Mouse (Mus musculus): Measurements from ENCODE around the gene Irf1.
A peak's percentile ranks its signal among the peaks of the same experiment; 100 is the strongest.
"Not testable (repeated sequence)": the region's sequence is repeated elsewhere in the genome, so short reads cannot be mapped to it uniquely, and the experiment has no call there.

Gene Irf1

GRCm38 (mm10) chr11:53769760-53770124 lies at the start of gene Irf1:
Gene Irf1 (plus strand): TSS chr11:53770014.
- DNase-seq (ENCODE audit: low spot score in 2 of 2) = peak; percentile 96 to 97

- no peak for DNase-seq (ENCODE audit: low spot score in 2 of 2)
Measured at GRCm38 (mm10) chr11:53720715-53721114, 49.1 kb upstream of the Irf1 start, which contains the start of gene Il5. Gene Il5 (plus strand): TSS chr11:53720794.

GRCm38 (mm10) chr11:53731457-53731856 lies 38.4 kb upstream of the Irf1 start:
- no peak for DNase-seq (ENCODE audit: low spot score in 2 of 2)

- DNase-seq (ENCODE audit: low spot score in 2 of 2) = no peak
Measured at GRCm38 (mm10) chr11:53732244-53732643, 37.6 kb upstream of the Irf1 start.

- no peak for DNase-seq (ENCODE audit: low spot score in 2 of 2)
Measured at GRCm38 (mm10) chr11:53733824-53734223, 36.0 kb upstream of the Irf1 start.

GRCm38 (mm10) chr11:53734431-53734830 lies 35.4 kb upstream of the Irf1 start:
- no peak for DNase-seq (ENCODE audit: low spot score in 2 of 2)

- no peak for DNase-seq (ENCODE audit: low spot score in 2 of 2)
Measured at GRCm38 (mm10) chr11:53734970-53735681, 34.7 kb upstream of the Irf1 start.

- DNase-seq (ENCODE audit: low spot score in 2 of 2) = peak; percentile 54 to 61
Measured at GRCm38 (mm10) chr11:53735682-53736245, 34.0 kb upstream of the Irf1 start.

- peak; percentile 56 to 76 for DNase-seq (ENCODE audit: low spot score in 2 of 2)
Measured at GRCm38 (mm10) chr11:53736771-53737572, 32.8 kb upstream of the Irf1 start.

GRCm38 (mm10) chr11:53737573-53737946 lies 32.3 kb upstream of the Irf1 start:
- DNase-seq (ENCODE audit: low spot score in 2 of 2) = peak; percentile 65 to 69

GRCm38 (mm10) chr11:53742353-53742752 lies 27.5 kb upstream of the Irf1 start:
- peak; percentile 47 to 59 for DNase-seq (ENCODE audit: low spot score in 2 of 2)

GRCm38 (mm10) chr11:53745260-53745659 lies 24.6 kb upstream of the Irf1 start:
- no peak for DNase-seq (ENCODE audit: low spot score in 2 of 2)

GRCm38 (mm10) chr11:53747985-53748384 lies 21.8 kb upstream of the Irf1 start:
- DNase-seq (ENCODE audit: low spot score in 2 of 2) = no peak

GRCm38 (mm10) chr11:53748614-53749013 lies 21.2 kb upstream of the Irf1 start:
- no peak for DNase-seq (ENCODE audit: low spot score in 2 of 2)

GRCm38 (mm10) chr11:53749306-53749705 lies 20.5 kb upstream of the Irf1 start:
- DNase-seq (ENCODE audit: low spot score in 2 of 2) = no peak

GRCm38 (mm10) chr11:53749716-53750352 lies 20.0 kb upstream of the Irf1 start:
- DNase-seq (ENCODE audit: low spot score in 2 of 2) = no peak

- no peak for DNase-seq (ENCODE audit: low spot score in 2 of 2)
Measured at GRCm38 (mm10) chr11:53755011-53755595, 14.7 kb upstream of the Irf1 start.

- no peak for DNase-seq (ENCODE audit: low spot score in 2 of 2)
Measured at GRCm38 (mm10) chr11:53757612-53758011, 12.2 kb upstream of the Irf1 start.

GRCm38 (mm10) chr11:53758033-53758432 lies 11.8 kb upstream of the Irf1 start:
- not testable (repeated sequence) for DNase-seq (ENCODE audit: low spot score in 2 of 2)

GRCm38 (mm10) chr11:53758791-53759351 lies 10.9 kb upstream of the Irf1 start:
- no peak for DNase-seq (ENCODE audit: low spot score in 2 of 2)

Measured in heart, adult 9 months (tissue).